Mouse (Mus musculus) hindbrain, embryonic 16.5 days (tissue): ENCODE measurements around the gene Lsmem1. TPM values are rescaled to one million over a fixed set of nuclear protein-coding genes. Genes with fewer than 3 reads are reported as not detected.
A peak's percentile ranks its signal among the peaks of the same experiment; 100 is the strongest.

Experiments used
- ATAC-seq: fragments of 200-750 bp; cut with Nextera tagmentation; 2 replicates; pipeline ENCODE4 v1.8.0; 2017; ENCODE audit warnings: moderate TSS enrichment, moderate library complexity
- H3K27ac ChIP-seq: fragments of 300-500 bp; sonication (generic); 2 replicates; pipeline ENCODE4 v1.5.1; 2014; ENCODE audit warnings: low read depth, mild to moderate bottlenecking, control low read depth, low read length, moderate library complexity
- H3K27me3 ChIP-seq: fragments of 300-500 bp; sonication (generic); replicated peaks from 2 replicates; pipeline ENCODE4 v1.6.1; 2014; ENCODE audit warnings: low read length; ENCODE audit not compliant: control insufficient read depth, insufficient read depth
- H3K36me3 ChIP-seq: fragments of 300-500 bp; sonication (generic); 2 replicates; pipeline ENCODE4 v1.6.1; 2014; ENCODE audit warnings: mild to moderate bottlenecking, low read length, moderate library complexity, mixed read lengths; ENCODE audit not compliant: control insufficient read depth, insufficient read depth
- H3K4me1 ChIP-seq: fragments of 300-500 bp; sonication (generic); 2 replicates; pipeline ENCODE4 v1.6.1; 2014; ENCODE audit warnings: low read depth, low read length; ENCODE audit not compliant: control insufficient read depth, insufficient read depth
- H3K4me2 ChIP-seq: fragments of 300-500 bp; sonication (generic); 2 replicates; pipeline ENCODE4 v1.6.1; 2014; ENCODE audit warnings: mild to moderate bottlenecking, low read length, control low read depth, moderate library complexity
- H3K4me3 ChIP-seq: fragments of 300-500 bp; sonication (generic); 2 replicates; pipeline ENCODE4 v1.5.1; 2014; ENCODE audit warnings: mild to moderate bottlenecking, low read length, control low read depth, moderate library complexity
- H3K9ac ChIP-seq: fragments of 300-500 bp; sonication (generic); 2 replicates; pipeline ENCODE4 v1.6.1; 2014; ENCODE audit warnings: low read depth, mild to moderate bottlenecking, control low read depth, low read length, moderate library complexity
- H3K9me3 ChIP-seq: fragments of 300-500 bp; sonication (generic); 2 replicates; pipeline ENCODE4 v1.6.1; 2014; ENCODE audit warnings: mild to moderate bottlenecking, low read length, moderate library complexity; ENCODE audit not compliant: control insufficient read depth
- WGBS: fragments of 180-500 bp; shearing (Covaris S2); extraction: QIAGEN DNeasy Blood & Tissue Kit; methylation state at CpG from one replicate; pipeline ENCODE4 v1.1.7; 2014; 5-methylcytosine and 5-hydroxymethylcytosine counted together
- polyA plus RNA-seq: library from polyadenylated mRNA; unstranded; fragments of >200 nt; fragmentation: Nextera tagmentation; extraction: Ambion mirVana; gene quantifications from 2 replicates; pipeline ENCODE4 v1.2.1, GENCODE M21; 2015

Lsmem1 gene
- polyA plus RNA-seq, 1 experiment from 2014 or later, result not detected

- WGBS, result 100% methylated on average over 1 of the region's 1 CpGs
- no peaks in the 10 kb centered on the region for H3K4me1 ChIP-seq
- H3K27ac ChIP-seq, result no peak overlapping the region
- no peak overlapping the region for H3K9ac ChIP-seq
- no peaks in the 10 kb centered on the region for H3K27me3 ChIP-seq
- H3K36me3 ChIP-seq, result no peaks in the 10 kb centered on the region
- H3K4me2 ChIP-seq, result no peak overlapping the region
- no peaks in the 10 kb centered on the region for H3K9me3 ChIP-seq
- ATAC-seq, result no peak
- no peak overlapping the region for H3K4me3 ChIP-seq
Observed at GRCm38 (mm10) chr12:40169675-40170074, 29.6 kb downstream of the Lsmem1 start.

GRCm38 (mm10) chr12:40164621-40165020 lies 34.7 kb downstream of the Lsmem1 start:
- ATAC-seq, result peak; percentile 72
- H3K4me2 ChIP-seq, result no peak overlapping the region
- H3K4me3 ChIP-seq, result no peak overlapping the region
- H3K9me3 ChIP-seq, result no peaks in the 10 kb centered on the region
- WGBS, result 5% methylated on average over 2 of the region's 2 CpGs
- H3K36me3 ChIP-seq, result no peaks in the 10 kb centered on the region
- no peak overlapping the region for H3K9ac ChIP-seq
- H3K27me3 ChIP-seq, result no peaks in the 10 kb centered on the region
- no peaks in the 10 kb centered on the region for H3K4me1 ChIP-seq
- H3K27ac ChIP-seq, result no peak overlapping the region

DNA sequence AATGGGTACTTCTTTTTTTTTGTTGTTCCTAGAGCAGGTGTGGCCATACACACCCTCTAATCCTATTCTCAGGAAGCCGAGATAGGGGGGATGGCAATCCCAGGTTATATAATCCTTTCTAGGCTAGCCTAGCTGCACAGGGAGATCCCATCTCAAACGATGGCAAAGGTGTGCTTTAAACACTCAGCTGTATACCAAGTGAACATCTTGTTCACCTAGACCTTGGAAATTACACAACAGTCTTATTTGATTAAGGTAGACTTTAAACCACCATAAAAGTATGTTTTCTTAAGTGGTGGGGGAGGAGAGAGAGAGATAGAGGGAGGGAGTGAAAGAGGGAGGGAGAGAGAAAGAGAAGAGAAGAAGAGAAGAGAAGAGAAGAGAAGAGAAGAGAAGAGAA lies 38.5 kb downstream of the Lsmem1 start:
- Histone ChIP-seq H3K4me2 (no peak overlapping the region), H3K4me1 (no peaks in the 10 kb centered on the region), H3K9me3 (no peaks in the 10 kb centered on the region), H3K4me3 (no peak overlapping the region), H3K27me3 (no peaks in the 10 kb centered on the region), H3K27ac (no peak overlapping the region), H3K9ac (no peak overlapping the region), H3K36me3 (no peaks in the 10 kb centered on the region)
- no peak for ATAC-seq
- WGBS, result 81% methylated on average over 2 of the region's 2 CpGs

GRCm38 (mm10) chr12:40154188-40154587 lies 45.1 kb downstream of the Lsmem1 start:
- Histone ChIP-seq H3K27ac (no peak overlapping the region), H3K27me3 (no peaks in the 10 kb centered on the region), H3K4me1 (no peaks in the 10 kb centered on the region), H3K9me3 (no peaks in the 10 kb centered on the region), H3K4me3 (no peak overlapping the region), H3K36me3 (no peaks in the 10 kb centered on the region), H3K4me2 (no peak overlapping the region), H3K9ac (no peak overlapping the region)
- WGBS, result 89% methylated on average over 6 of the region's 6 CpGs
- no peak for ATAC-seq

- Histone ChIP-seq H3K27me3 (no peaks in the 10 kb centered on the region), H3K4me3 (no peak overlapping the region), H3K36me3 (no peaks in the 10 kb centered on the region), H3K27ac (no peak overlapping the region), H3K4me1 (no peaks in the 10 kb centered on the region), H3K9me3 (no peaks in the 10 kb centered on the region), H3K9ac (no peak overlapping the region), H3K4me2 (no peak overlapping the region)
- no peak for ATAC-seq
- WGBS, result 88% methylated on average over 8 of the region's 8 CpGs
Observed at GRCm38 (mm10) chr12:40152353-40153069, 46.8 kb downstream of the Lsmem1 start.

DNA sequence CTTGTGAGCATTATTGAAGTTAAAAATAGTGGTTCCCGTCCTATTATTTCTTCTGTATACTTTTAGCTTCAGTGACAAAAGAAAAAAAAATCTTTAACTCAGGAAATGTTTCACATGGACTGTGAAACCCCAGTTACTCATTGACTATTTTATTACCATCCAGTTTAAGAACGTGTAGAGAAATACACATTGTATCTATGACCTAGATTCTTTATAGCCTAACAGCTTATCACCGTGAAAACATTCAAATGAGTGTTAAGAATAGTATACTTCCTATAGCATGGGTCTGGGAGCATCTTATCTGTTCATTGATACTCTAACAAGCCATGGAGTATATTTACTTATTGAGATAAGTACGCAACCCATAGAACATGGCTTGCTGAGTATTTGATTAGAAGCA lies 52.0 kb downstream of the Lsmem1 start:
- Histone ChIP-seq H3K9ac (no peak overlapping the region), H3K27me3 (no peaks in the 10 kb centered on the region), H3K4me2 (no peak overlapping the region), H3K4me1 (no peaks in the 10 kb centered on the region), H3K9me3 (no peaks in the 10 kb centered on the region), H3K27ac (no peak overlapping the region), H3K36me3 (no peaks in the 10 kb centered on the region), H3K4me3 (no peak overlapping the region)
- WGBS, result 79% methylated on average over 4 of the region's 4 CpGs
- ATAC-seq, result no peak

DNA sequence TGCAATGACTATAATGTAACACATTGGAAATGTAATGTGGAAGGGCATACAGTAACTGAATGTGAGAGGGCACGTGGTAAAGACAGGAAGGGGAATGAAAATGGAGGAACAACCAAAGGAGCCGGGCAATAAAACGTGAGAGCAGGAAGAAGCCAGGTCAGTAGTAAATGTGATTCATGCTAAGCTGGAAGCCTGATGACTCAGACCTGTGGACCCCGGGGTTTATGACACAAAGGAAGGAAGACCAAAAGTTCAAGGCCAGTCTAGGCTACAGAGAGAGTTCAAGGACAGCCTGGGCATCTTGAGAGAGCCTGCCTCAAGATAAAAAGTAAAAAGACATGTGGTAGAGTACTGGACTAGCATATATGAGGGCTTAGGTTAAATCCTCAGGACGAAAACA lies 52.8 kb downstream of the Lsmem1 start:
- H3K4me3 ChIP-seq, result no peak overlapping the region
- no peaks in the 10 kb centered on the region for H3K36me3 ChIP-seq
- no peak overlapping the region for H3K27ac ChIP-seq
- no peak overlapping the region for H3K4me2 ChIP-seq
- WGBS, result 87% methylated on average over 5 of the region's 5 CpGs
- ATAC-seq, result no peak
- no peaks in the 10 kb centered on the region for H3K27me3 ChIP-seq
- no peaks in the 10 kb centered on the region for H3K9me3 ChIP-seq
- no peaks in the 10 kb centered on the region for H3K4me1 ChIP-seq
- no peak overlapping the region for H3K9ac ChIP-seq

GRCm38 (mm10) chr12:40140706-40141105 lies 58.6 kb downstream of the Lsmem1 start:
- no peaks in the 10 kb centered on the region for H3K4me1 ChIP-seq
- H3K4me3 ChIP-seq, result no peak overlapping the region
- no peak overlapping the region for H3K27ac ChIP-seq
- 83% methylated on average over 5 of the region's 5 CpGs for WGBS
- no peaks in the 10 kb centered on the region for H3K27me3 ChIP-seq
- H3K9me3 ChIP-seq, result no peaks in the 10 kb centered on the region
- no peak overlapping the region for H3K4me2 ChIP-seq
- H3K9ac ChIP-seq, result no peak overlapping the region
- H3K36me3 ChIP-seq, result no peaks in the 10 kb centered on the region
- ATAC-seq, result no peak

GRCm38 (mm10) chr12:40139484-40140245 lies 59.6 kb downstream of the Lsmem1 start:
- Histone ChIP-seq H3K4me2 (no peak overlapping the region), H3K27me3 (no peaks in the 10 kb centered on the region), H3K36me3 (no peaks in the 10 kb centered on the region), H3K9ac (no peak overlapping the region), H3K4me1 (no peaks in the 10 kb centered on the region), H3K27ac (no peak overlapping the region), H3K4me3 (no peak overlapping the region), H3K9me3 (no peaks in the 10 kb centered on the region)
- no peak for ATAC-seq
- WGBS, result 82% methylated on average over 8 of the region's 8 CpGs
